Mouse (Mus musculus): ENCODE measurements around the gene Bcl9l. TPM values are rescaled to one million over a fixed set of nuclear protein-coding genes. Genes with fewer than 3 reads are reported as not detected.

Bcl9l gene
- 159 TPM for total RNA-seq (2023)

DNA sequence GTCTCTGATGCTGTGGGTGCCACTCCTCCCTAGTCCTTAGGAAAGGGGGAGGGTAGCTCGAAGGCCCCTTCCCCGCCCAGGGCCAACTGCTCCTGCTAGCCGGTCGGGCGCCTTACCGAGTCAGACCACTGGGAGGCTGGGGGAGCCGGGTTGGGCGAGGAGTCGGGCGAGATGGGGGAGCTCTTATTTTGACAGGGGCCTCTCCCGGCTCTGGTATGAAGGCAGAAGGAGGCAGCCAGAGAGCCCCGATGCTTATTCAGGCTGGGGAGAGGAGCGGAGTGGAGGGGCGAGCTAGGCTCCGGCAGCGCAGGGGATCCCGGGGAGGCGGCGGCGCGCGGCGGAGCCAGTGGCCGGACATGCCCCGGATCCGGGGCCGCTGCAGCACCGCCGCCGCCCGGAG is at the start of gene Bcl9l:
Gene Bcl9l, plus strand, starts transcription at position 274 of the 400 bp plus-strand sequence.

GRCm38 (mm10) chr9:44440961-44441360 is 41.7 kb upstream of the Bcl9l start, which contains the start of gene Foxr1:
Gene Foxr1, minus strand, starts transcription at chr9:44441136.

GRCm38 (mm10) chr9:44454891-44455220 is 27.8 kb upstream of the Bcl9l start, which contains the start of gene Upk2:
Gene Upk2, minus strand, starts transcription at chr9:44454976.

Other genes starting within 250 kb of the Bcl9l start
- gene Cbl, start 248.8 kb upstream of the Bcl9l start, total RNA-seq (2023) = 153 TPM
- not detected for gene Ccdc153, start 242.1 kb upstream of the Bcl9l start, total RNA-seq (2023)
- gene Pdzd3, start 231.4 kb upstream of the Bcl9l start, total RNA-seq (2023) = not detected
- 7.1 TPM for gene Nlrx1, start 214.2 kb upstream of the Bcl9l start, total RNA-seq (2023)
- 0.35 TPM for gene Abcg4, start 194.2 kb upstream of the Bcl9l start, total RNA-seq (2023)
- 47.4 TPM for gene Hinfp, start 177.2 kb upstream of the Bcl9l start, total RNA-seq (2023)
- gene C2cd2l, start 162.5 kb upstream of the Bcl9l start, total RNA-seq (2023) = 23.0 TPM
- 5.8 TPM for gene Dpagt1, start 156.8 kb upstream of the Bcl9l start, total RNA-seq (2023)
- 35.0 TPM for gene H2afx, start 148.1 kb upstream of the Bcl9l start, total RNA-seq (2023)
- 18.1 TPM for gene Hmbs, start 138.6 kb upstream of the Bcl9l start, total RNA-seq (2023)
- gene Vps11, start 121.2 kb upstream of the Bcl9l start, total RNA-seq (2023) = 55.9 TPM
- 65.5 TPM for gene Hyou1, start 103.3 kb upstream of the Bcl9l start, total RNA-seq (2023)
- gene Slc37a4, start 86.0 kb upstream of the Bcl9l start, total RNA-seq (2023) = 13.5 TPM
- gene Rps25, start 75.7 kb upstream of the Bcl9l start, total RNA-seq (2023) = 2,729 TPM
- 52.8 TPM for gene Trappc4, start 75.2 kb upstream of the Bcl9l start, total RNA-seq (2023)
- gene Ccdc84, start 64.3 kb upstream of the Bcl9l start, total RNA-seq (2023) = 35.9 TPM
- not detected for gene Foxr1, start 41.7 kb upstream of the Bcl9l start, total RNA-seq (2023)
- gene Upk2, start 27.8 kb upstream of the Bcl9l start, total RNA-seq (2023) = not detected
- 26.2 TPM for gene Cxcr5, start 79.1 kb downstream of the Bcl9l start, total RNA-seq (2023)
- gene Ddx6, start 122.1 kb downstream of the Bcl9l start, total RNA-seq (2023) = 258 TPM
- not detected for gene Treh, start 190.4 kb downstream of the Bcl9l start, total RNA-seq (2023)

Measured in CD4-positive naive resting alpha-beta T cell, adult 76 days (primary cell).